Mouse (Mus musculus) brown adipose tissue, adult 24 weeks (tissue): ENCODE measurements at regions not wholly inside any gene's neighbourhood (a gene's known extent, or its start where the extent isn't known, plus 50 kb on each side); places are given as distances from the start of the nearest gene placed in this dataset.

ENCODE experiments used
- H3K27ac ChIP-seq: fragments of 200-500 bp; replicated peaks from 2 replicates; pipeline ENCODE4 v1.5.1; 2012; ENCODE audit warnings: low read depth, mild to moderate bottlenecking, low read length
- H3K4me1 ChIP-seq: fragments of 200-500 bp; 2 replicates; pipeline ENCODE4 v1.6.1; 2012; ENCODE audit warnings: low read length, mixed read lengths; ENCODE audit not compliant: control insufficient read depth, insufficient read depth, insufficient read length
- H3K4me3 ChIP-seq: fragments of 200-500 bp; 2 replicates; pipeline ENCODE4 v1.5.1; 2012; ENCODE audit warnings: low read depth, mild to moderate bottlenecking, low read length, moderate library complexity; ENCODE audit not compliant: insufficient read depth

- H3K27ac ChIP-seq = no peak overlapping the region
- no peaks in the 10 kb centered on the region for H3K4me1 ChIP-seq
- H3K4me3 ChIP-seq = no peak overlapping the region
Measured at GRCm38 (mm10) chr13:28898900-28899299, 54.6 kb downstream of the Sox4 start.

- Histone ChIP-seq H3K4me1 (no peaks in the 10 kb centered on the region), H3K27ac (no peak overlapping the region), H3K4me3 (no peak overlapping the region)
Measured at GRCm38 (mm10) chr13:28892896-28893295, 60.6 kb downstream of the Sox4 start.

- no peak overlapping the region for H3K4me3 ChIP-seq
- H3K27ac ChIP-seq = no peak overlapping the region
- peaks cover 3% of the 10 kb centered on the region; the same call in 1 of the 2 replicates for H3K4me1 ChIP-seq
Measured at GRCm38 (mm10) chr13:28887098-28887497, 66.4 kb downstream of the Sox4 start.

- no peak overlapping the region for H3K4me3 ChIP-seq
- H3K4me1 ChIP-seq = peaks cover 3% of the 10 kb centered on the region; the same call in 1 of the 2 replicates
- H3K27ac ChIP-seq = no peak overlapping the region
Measured at GRCm38 (mm10) chr13:28886691-28887090, 66.8 kb downstream of the Sox4 start.

GRCm38 (mm10) chr13:28885083-28886037 is 68.2 kb downstream of the Sox4 start:
- Histone ChIP-seq H3K4me1 (peaks cover 3% of the 10 kb centered on the region; the same call in 1 of the 2 replicates), H3K27ac (no peak overlapping the region), H3K4me3 (peak overlapping the region; percentile 63)

GRCm38 (mm10) chr13:28884191-28884820 is 69.2 kb downstream of the Sox4 start:
- peaks cover 3% of the 10 kb centered on the region; the same call in 1 of the 2 replicates for H3K4me1 ChIP-seq
- peak overlapping the region; percentile 63 for H3K4me3 ChIP-seq
- 0 out of 2 replicates have a peak overlapping the region, but pooled peaks have one; percentile 18 for H3K27ac ChIP-seq

- H3K27ac ChIP-seq = no peak overlapping the region
- peaks cover 3% of the 10 kb centered on the region; the same call in 1 of the 2 replicates for H3K4me1 ChIP-seq
- peak overlapping the region; percentile 28 for H3K4me3 ChIP-seq
Measured at GRCm38 (mm10) chr13:28883398-28883797, 70.1 kb downstream of the Sox4 start.

- no peak overlapping the region for H3K27ac ChIP-seq
- H3K4me3 ChIP-seq = no peak overlapping the region
- peaks cover 3% of the 10 kb centered on the region; the same call in 1 of the 2 replicates for H3K4me1 ChIP-seq
Measured at GRCm38 (mm10) chr13:28880888-28881287, 72.6 kb downstream of the Sox4 start.

GRCm38 (mm10) chr13:28878692-28879091 is 74.8 kb downstream of the Sox4 start:
- H3K4me1 ChIP-seq = no peaks in the 10 kb centered on the region
- H3K4me3 ChIP-seq = no peak overlapping the region
- H3K27ac ChIP-seq = no peak overlapping the region

- no peak overlapping the region for H3K4me3 ChIP-seq
- no peaks in the 10 kb centered on the region for H3K4me1 ChIP-seq
- no peak overlapping the region for H3K27ac ChIP-seq
Measured at GRCm38 (mm10) chr13:28876771-28877170, 76.7 kb downstream of the Sox4 start.

- Histone ChIP-seq H3K27ac (no peak overlapping the region), H3K4me1 (peaks cover 6% of the 10 kb centered on the region; the same call in 1 of the 2 replicates), H3K4me3 (no peak overlapping the region)
Measured at GRCm38 (mm10) chr13:28870681-28871080, 82.8 kb downstream of the Sox4 start.

- no peak overlapping the region for H3K27ac ChIP-seq
Measured at GRCm38 (mm10) chr13:28867210-28867609, 86.3 kb downstream of the Sox4 start.

GRCm38 (mm10) chr13:28866686-28867085 is 86.8 kb downstream of the Sox4 start:
- H3K4me1 ChIP-seq = peaks cover 6% of the 10 kb centered on the region; the same call in 1 of the 2 replicates
- no peak overlapping the region for H3K27ac ChIP-seq
- no peak overlapping the region for H3K4me3 ChIP-seq

More at GRCm38 (mm10) chr13:28867210-28867609, 86.3 kb downstream of the Sox4 start:
- H3K4me1 ChIP-seq = peaks cover 6% of the 10 kb centered on the region; the same call in 1 of the 2 replicates
- no peak overlapping the region for H3K4me3 ChIP-seq

- H3K27ac ChIP-seq = no peak overlapping the region
Measured at GRCm38 (mm10) chr13:28860601-28861000, 92.9 kb downstream of the Sox4 start.

GRCm38 (mm10) chr13:28859829-28860427 is 93.6 kb downstream of the Sox4 start:
- Histone ChIP-seq H3K4me1 (0 out of 2 replicates have a peak, but pooled peaks cover 2% of the 10 kb centered on the region), H3K4me3 (no peak overlapping the region), H3K27ac (no peak overlapping the region)

More at GRCm38 (mm10) chr13:28860601-28861000, 92.9 kb downstream of the Sox4 start:
- Histone ChIP-seq H3K4me1 (0 out of 2 replicates have a peak, but pooled peaks cover 2% of the 10 kb centered on the region), H3K4me3 (no peak overlapping the region)
